Mouse (Mus musculus) leukemia stem cell, adult 10-12 weeks (primary cell): ENCODE results near the gene Galr2. TPM values are rescaled to one million over a fixed set of nuclear protein-coding genes. Genes with fewer than 3 reads are reported as not detected.

Source experiments
- polyA plus RNA-seq: library from polyadenylated mRNA; stranded (reverse); fragments of >175 nt; gene quantifications from 2 replicates; pipeline ENCODE4 v1.2.3, GENCODE M21; 2012; ENCODE audit warnings: low replicate concordance

Galr2 gene
- polyA plus RNA-seq, result 0.21 TPM in 1 of 2 replicates, not detected in the other

GRCm38 (mm10) chr11:116280751-116281663, at the start of gene Galr2:
TSS of gene Galr2 (plus strand) at chr11:116280939.

GRCm38 (mm10) chr11:116237742-116238395, 42.9 kb upstream of the Galr2 start, which contains the start of gene Evpl:
TSS of gene Evpl (minus strand) at chr11:116238077.

GRCm38 (mm10) chr11:116274045-116274666, 6.6 kb upstream of the Galr2 start, which contains the start of gene Srp68:
TSS of gene Srp68 (minus strand) at chr11:116274217.

GRCm38 (mm10) chr11:116307019-116307725, 26.4 kb downstream of the Galr2 start, which contains the start of gene Exoc7:
TSS of gene Exoc7 (minus strand) at chr11:116307233.

Other genes with a start within 250 kb of the Galr2 start
- 404 and 502 TPM in 2 replicates for gene Unc13d, start 203.0 kb upstream of the Galr2 start, polyA plus RNA-seq
- gene Wbp2, start 193.9 kb upstream of the Galr2 start, polyA plus RNA-seq, result 429 and 514 TPM in 2 replicates
- gene Trim47, start 153.7 kb upstream of the Galr2 start, polyA plus RNA-seq, result 9.7 and 13.5 TPM in 2 replicates
- gene Trim65, start 149.8 kb upstream of the Galr2 start, polyA plus RNA-seq, result 5.0 and 8.5 TPM in 2 replicates
- 94.4 and 126 TPM in 2 replicates for gene Mrpl38, start 142.1 kb upstream of the Galr2 start, polyA plus RNA-seq
- gene Fbf1, start 112.8 kb upstream of the Galr2 start, polyA plus RNA-seq, result 18.5 and 21.7 TPM in 2 replicates
- 56.6 and 72.8 TPM in 2 replicates for gene Ten1, start 82.1 kb upstream of the Galr2 start, polyA plus RNA-seq
- gene Acox1, start 81.9 kb upstream of the Galr2 start, polyA plus RNA-seq, result 1.3 and 1.8 TPM in 2 replicates
- 0.20 TPM in 2 replicates for gene Evpl, start 42.9 kb upstream of the Galr2 start, polyA plus RNA-seq
- gene Srp68, start 6.7 kb upstream of the Galr2 start, polyA plus RNA-seq, result 12.1 and 13.2 TPM in 2 replicates
- 9.0 and 12.8 TPM in 2 replicates for gene Exoc7, start 26.3 kb downstream of the Galr2 start, polyA plus RNA-seq
- 0.59 TPM in 1 of 2 replicates, not detected in the other for gene Foxj1, start 54.5 kb downstream of the Galr2 start, polyA plus RNA-seq
- 3.8 and 6.9 TPM in 2 replicates for gene Rnf157, start 132.1 kb downstream of the Galr2 start, polyA plus RNA-seq
- 367 and 1,263 TPM in 2 replicates for gene Ubald2, start 153.2 kb downstream of the Galr2 start, polyA plus RNA-seq
- gene Qrich2, start 185.3 kb downstream of the Galr2 start, polyA plus RNA-seq, result 0.03 TPM in 1 of 2 replicates, not detected in the other
- 97.3 and 125 TPM in 2 replicates for gene Prpsap1, start 213.3 kb downstream of the Galr2 start, polyA plus RNA-seq
- gene Sphk1, start 250.0 kb downstream of the Galr2 start, polyA plus RNA-seq, result 366 and 395 TPM in 2 replicates